Mouse (Mus musculus) cerebellum, adult 2 months (tissue): ENCODE measurements around the gene A030014E15Rik. TPM values are rescaled to one million over a fixed set of nuclear protein-coding genes. Genes with fewer than 3 reads are reported as not detected.
"Not testable (repeated sequence)": the region's sequence is repeated elsewhere in the genome, so short reads cannot be mapped to it uniquely, and the experiment has no call there.

Experiments
- DNase-seq, 2 experiments: peaks; one replicate each; pipeline ENCODE4 v3.0.0; 2021
- H3K27ac ChIP-seq: fragments of 200-500 bp; 2 replicates; pipeline ENCODE4 v1.5.1; 2012; ENCODE audit warnings: low read length, control low read depth, inconsistent platforms; ENCODE audit not compliant: insufficient read depth
- H3K27me3 ChIP-seq: fragments of 200-500 bp; 2 replicates; pipeline ENCODE4 v1.6.1; 2012; ENCODE audit warnings: inconsistent platforms, mild to moderate bottlenecking, low read length, moderate library complexity; ENCODE audit not compliant: control insufficient read depth, insufficient read depth
- H3K4me1 ChIP-seq: fragments of 200-500 bp; 2 replicates; pipeline ENCODE4 v1.6.1; 2011; ENCODE audit warnings: low read length; ENCODE audit not compliant: control insufficient read depth, insufficient read depth
- H3K4me3 ChIP-seq: fragments of 200-500 bp; replicated peaks from 2 replicates; pipeline ENCODE3; 2011; ENCODE audit warnings: mild to moderate bottlenecking, low read depth, low read length, control low read depth; ENCODE audit not compliant: insufficient read depth
- CTCF ChIP-seq: fragments of 200-500 bp; IDR thresholded peaks from 2 replicates; pipeline ENCODE4 v1.5.1; 2011; ENCODE audit warnings: low read depth, mild to moderate bottlenecking, control low read depth, low read length, moderate library complexity, borderline replicate concordance; ENCODE audit not compliant: insufficient read depth
- POLR2A ChIP-seq: fragments of 200-500 bp; IDR thresholded peaks from 2 replicates; pipeline ENCODE4 v1.6.1; 2011; ENCODE audit warnings: low read length, control low read depth, borderline replicate concordance; ENCODE audit not compliant: insufficient read depth
- WGBS: fragments of 180-500 bp; shearing (Covaris S2); methylation state at CpG from one replicate; pipeline ENCODE4 v1.1.7; 2018; 5-methylcytosine and 5-hydroxymethylcytosine counted together
- polyA plus RNA-seq: library from polyadenylated mRNA; depleted of rRNA; stranded (reverse); fragments of >200 nt; gene quantifications from 2 replicates; pipeline ENCODE4 v1.2.3, GENCODE M21; 2012; rRNA removed

A030014E15Rik gene
- polyA plus RNA-seq = 0.20 TPM in 1 of 2 replicates, not detected in the other

GRCm38 (mm10) chr1:82924650-82925049 is at the start of gene A030014E15Rik:
A030014E15Rik (plus strand) TSS chr1:82924917.
- DNase-seq = no peak
- WGBS = 83% methylated on average over 6 of the region's 6 CpGs
- TF ChIP-seq CTCF = no peak
- Histone ChIP-seq H3K4me3 (no peak within 1 kb of the TSS), H3K4me1 (no peaks in the 10 kb centered on the region), H3K27ac (no peak within 1 kb of the TSS), H3K27me3 (no peaks in the 10 kb centered on the region)

GRCm38 (mm10) chr1:82879172-82879571 is 45.5 kb upstream of the A030014E15Rik start:
- Histone ChIP-seq H3K27ac (no peak overlapping the region), H3K4me1 (no peaks in the 10 kb centered on the region), H3K4me3 (no peak overlapping the region), H3K27me3 (no peaks in the 10 kb centered on the region)
- TF ChIP-seq CTCF (no peak), POLR2A (no peak)
- 79% methylated on average over 2 of the region's 2 CpGs for WGBS
- no peak for DNase-seq

GRCm38 (mm10) chr1:82880196-82880595 is 44.5 kb upstream of the A030014E15Rik start:
- no peak for TF ChIP-seq POLR2A
- TF ChIP-seq CTCF = no peak
- Histone ChIP-seq H3K27me3 (no peaks in the 10 kb centered on the region), H3K4me3 (no peak overlapping the region), H3K27ac (no peak overlapping the region), H3K4me1 (no peaks in the 10 kb centered on the region)
- 31% methylated on average over 8 of the region's 8 CpGs for WGBS
- DNase-seq = peak in 1 of 2 experiments; percentile 10

- DNase-seq = peak; percentile 24 to 52
- Histone ChIP-seq H3K27me3 (no peaks in the 10 kb centered on the region), H3K27ac (no peak overlapping the region), H3K4me1 (peaks cover 2% of the 10 kb centered on the region; the same call in 1 of the 2 replicates), H3K4me3 (no peak overlapping the region)
- TF ChIP-seq CTCF = no peak
- 39% methylated on average over 7 of the region's 7 CpGs for WGBS
Observed at GRCm38 (mm10) chr1:82893269-82893668, 31.4 kb upstream of the A030014E15Rik start.

GRCm38 (mm10) chr1:82900567-82900966 is 24.1 kb upstream of the A030014E15Rik start:
- no peaks in the 10 kb centered on the region for H3K27me3 ChIP-seq
- TF ChIP-seq CTCF (no peak), POLR2A (no peak)
- H3K27ac ChIP-seq = no peak overlapping the region
- no peak overlapping the region for H3K4me3 ChIP-seq
- no peaks in the 10 kb centered on the region for H3K4me1 ChIP-seq
- no peak for DNase-seq
- WGBS = 97% methylated on average over 1 of the region's 1 CpGs

GRCm38 (mm10) chr1:82901201-82901600 is 23.5 kb upstream of the A030014E15Rik start:
- DNase-seq = no peak
- no peaks in the 10 kb centered on the region for H3K4me1 ChIP-seq
- 95% methylated on average over 3 of the region's 3 CpGs for WGBS
- no peak overlapping the region for H3K4me3 ChIP-seq
- no peaks in the 10 kb centered on the region for H3K27me3 ChIP-seq
- no peak overlapping the region for H3K27ac ChIP-seq
- TF ChIP-seq POLR2A (no peak), CTCF (no peak)

- Histone ChIP-seq H3K4me3 (no peak overlapping the region), H3K27me3 (no peaks in the 10 kb centered on the region), H3K4me1 (no peaks in the 10 kb centered on the region), H3K27ac (no peak overlapping the region)
- TF ChIP-seq CTCF = no peak
- no peak for TF ChIP-seq POLR2A
- DNase-seq = no peak
- WGBS = 58% methylated on average over 3 of the region's 3 CpGs
Observed at GRCm38 (mm10) chr1:82905886-82906285, 18.8 kb upstream of the A030014E15Rik start.

- H3K4me1 ChIP-seq = no peaks in the 10 kb centered on the region
- H3K27ac ChIP-seq = no peak within 1 kb of the TSS
- no peak for DNase-seq
- WGBS = 93% methylated on average over 3 of the region's 3 CpGs
- no peaks in the 10 kb centered on the region for H3K27me3 ChIP-seq
- H3K4me3 ChIP-seq = no peak within 1 kb of the TSS
- no peak for TF ChIP-seq CTCF
- no peak for TF ChIP-seq POLR2A
Observed at GRCm38 (mm10) chr1:82913025-82913424, 11.7 kb upstream of the A030014E15Rik start, which contains the start of gene A030005L19Rik. A030005L19Rik (plus strand) TSS chr1:82913325.

- WGBS = 92% methylated on average over 5 of the region's 5 CpGs
- H3K27ac ChIP-seq, H3K27me3 ChIP-seq, DNase-seq, H3K4me3 ChIP-seq, H3K4me1 ChIP-seq: not testable (repeated sequence)
Observed at GRCm38 (mm10) chr1:82913434-82913833, 11.3 kb upstream of the A030014E15Rik start.

- H3K4me3 ChIP-seq, H3K27me3 ChIP-seq, DNase-seq, H3K27ac ChIP-seq, H3K4me1 ChIP-seq: not testable (repeated sequence)
- 88% methylated on average over 3 of the region's 3 CpGs for WGBS
Observed at GRCm38 (mm10) chr1:82930558-82930957, 5.8 kb downstream of the A030014E15Rik start.

GRCm38 (mm10) chr1:82931326-82931725 is 6.6 kb downstream of the A030014E15Rik start, which contains the start of gene Gm6217:
Gm6217 (minus strand) TSS chr1:82931399.
- H3K4me1 ChIP-seq, DNase-seq, H3K27me3 ChIP-seq, H3K4me3 ChIP-seq, H3K27ac ChIP-seq: not testable (repeated sequence)
- no CpG with 5 or more reads among the region's 6 CpGs for WGBS
